9 mouse cellular contexts compared by ENCODE assay signal in genomic region chr15:89425711-89426121, GRCm38 (mm10). TPM values are rescaled to one million over a fixed set of nuclear protein-coding genes. Genes with fewer than 3 reads are reported as not detected.
DNase-seq lines count a peak whose midpoint lies in the region; ATAC-seq and TF ChIP-seq lines count a peak whose summit lies in the region.
"Had no signal": no experiment of that assay in that cellular context is flagged by ENCODE, and none has a peak within 500 bp of the region (broad histone marks: within the 10 kb centered on the region; RNA-seq: fewer than 3 reads in every experiment).

TSS of gene Cpt1b (minus strand) at chr15:89425863.

- H3K9me3 ChIP-seq in ES-Bruce4 (replicated peaks; ENCODE audit: control insufficient read depth, insufficient read depth, low read length, poor library complexity, severe bottlenecking) = no peaks in the 10 kb centered on the region
- no peaks in the 10 kb centered on the region for H3K9me3 ChIP-seq in heart, embryonic 11.5 days (replicated peaks; ENCODE audit: control insufficient read depth, low read length)
- H3K9me3 ChIP-seq in hindbrain, embryonic 11.5 days (ENCODE audit: control insufficient read depth, low read length) = no peaks in the 10 kb centered on the region
- H3K9me3 ChIP-seq: stomach, embryonic 15.5 days had no signal

- peak within 1 kb of the TSS; percentile 63 for H3K4me2 ChIP-seq in heart, embryonic 11.5 days
- H3K4me2 ChIP-seq in hindbrain, embryonic 11.5 days (replicated peaks; ENCODE audit: low read depth, low read length) = no peak within 1 kb of the TSS
- H3K4me2 ChIP-seq: stomach, embryonic 15.5 days had no signal

- H3K9ac ChIP-seq in ES-Bruce4 (ENCODE audit: low read depth, poor library complexity, severe bottlenecking) = peak within 1 kb of the TSS; percentile 41
- peak within 1 kb of the TSS; percentile 81 for H3K9ac ChIP-seq in heart, embryonic 11.5 days (ENCODE audit: low read depth, low read length)
- no peak within 1 kb of the TSS for H3K9ac ChIP-seq in hindbrain, embryonic 11.5 days (ENCODE audit: low read depth, low read length)
- H3K9ac ChIP-seq: stomach, embryonic 15.5 days had no signal

- H3K27ac ChIP-seq in ES-Bruce4 (ENCODE audit: insufficient read depth, low read length) = peak within 1 kb of the TSS; percentile 33
- H3K27ac ChIP-seq in heart, embryonic 11.5 days (ENCODE audit: low read depth, low read length) = peak within 1 kb of the TSS; percentile 84
- H3K27ac ChIP-seq in left cerebral cortex, adult 2 months = no peak within 1 kb of the TSS
- H3K27ac ChIP-seq in hindbrain, embryonic 11.5 days (ENCODE audit: low read depth, low read length) = no peak within 1 kb of the TSS
- H3K27ac ChIP-seq: stomach, embryonic 15.5 days had no signal

- 0 out of 2 replicates have a peak, but pooled peaks have one; percentile 31 for TF ChIP-seq EP300 in ES-Bruce4 (IDR thresholded peaks at IDR 0.05; ENCODE audit: insufficient read depth, low read depth, low read length)

- 16% methylated on average over 6 of the region's 6 CpGs for WGBS in heart, embryonic 11.5 days (ENCODE audit: insufficient replicate concordance)
- WGBS in hindbrain, embryonic 11.5 days = 23% methylated on average over 6 of the region's 6 CpGs

- peaks cover 8% of the 10 kb centered on the region for H3K36me3 ChIP-seq in ES-Bruce4 (ENCODE audit: control insufficient read depth, insufficient read depth, low read length, poor library complexity, severe bottlenecking)
- H3K36me3 ChIP-seq in heart, embryonic 11.5 days (ENCODE audit: control insufficient read depth, insufficient read depth, low read length) = peaks cover 7% of the 10 kb centered on the region; the same call in 1 of the 2 replicates
- peaks cover 7% of the 10 kb centered on the region; the same call in 1 of the 2 replicates for H3K36me3 ChIP-seq in hindbrain, embryonic 11.5 days (ENCODE audit: control insufficient read depth, insufficient read depth, low read length)

- TF ChIP-seq POLR2A in ES-Bruce4 (IDR thresholded peaks at IDR 0.05; ENCODE audit: insufficient read depth, low read length) = no peak

- DNase-seq in adrenal gland, postnatal 14 days = peak; percentile 68
- peak; percentile 60 to 61 for DNase-seq in kidney, postnatal 36 days
- no peak for DNase-seq in left cerebral cortex, adult 2 months (ENCODE audit: extremely low spot score in 1 of 2, low spot score in 2 of 2)
- no peak for DNase-seq in right cerebral cortex, adult 18-20 months
- DNase-seq in hindbrain, embryonic 11.5 days (ENCODE audit: low spot score) = no peak

- no peak for TF ChIP-seq CTCF in ES-Bruce4 (IDR thresholded peaks at IDR 0.05; ENCODE audit: low read depth, low read length)
- TF ChIP-seq CTCF in left cerebral cortex, adult 2 months (IDR thresholded peaks at IDR 0.05) = no peak

- H3K27me3 ChIP-seq in ES-Bruce4 (ENCODE audit: control insufficient read depth, insufficient read depth, low read length, poor library complexity, severe bottlenecking) = no peaks in the 10 kb centered on the region
- H3K27me3 ChIP-seq in heart, embryonic 11.5 days (ENCODE audit: control insufficient read depth, insufficient read depth, low read length) = no peaks in the 10 kb centered on the region
- no peaks in the 10 kb centered on the region for H3K27me3 ChIP-seq in hindbrain, embryonic 11.5 days (ENCODE audit: control insufficient read depth, insufficient read depth, low read length)
- H3K27me3 ChIP-seq: stomach, embryonic 15.5 days had no signal

- peaks cover 2% of the 10 kb centered on the region for H3K4me1 ChIP-seq in ES-Bruce4 (ENCODE audit: control insufficient read depth, insufficient read depth, low read length)
- peaks cover 29% of the 10 kb centered on the region for H3K4me1 ChIP-seq in heart, embryonic 11.5 days (ENCODE audit: control insufficient read depth, insufficient read depth, low read length)
- no peaks in the 10 kb centered on the region; the same call in 1 of the 2 replicates for H3K4me1 ChIP-seq in hindbrain, embryonic 11.5 days (replicated peaks; ENCODE audit: control insufficient read depth, insufficient read depth, low read length)

- ATAC-seq in heart, embryonic 11.5 days (replicated peaks; ENCODE audit: insufficient number of reproducible peaks, low FRiP score, low TSS enrichment) = peak; percentile 40
- ATAC-seq in frontal cortex, adult (ENCODE audit: low TSS enrichment) = no peak
- ATAC-seq in hindbrain, embryonic 11.5 days (ENCODE audit: low FRiP score) = no peak

- intact Hi-C loops in left cerebral cortex, adult 2 months (cut with DNase I) = no loop called here

- H3K4me3 ChIP-seq in ES-Bruce4 (ENCODE audit: low read depth, low read length) = peak within 1 kb of the TSS; percentile 32
- peak within 1 kb of the TSS; percentile 44 for H3K4me3 ChIP-seq in heart, embryonic 11.5 days (ENCODE audit: low read depth, low read length)
- H3K4me3 ChIP-seq in left cerebral cortex, adult 2 months = no peak within 1 kb of the TSS
- H3K4me3 ChIP-seq in hindbrain, embryonic 11.5 days (ENCODE audit: low read depth, low read length) = no peak within 1 kb of the TSS
- H3K4me3 ChIP-seq: stomach, embryonic 15.5 days had no signal

RNA-seq across cellular contexts. Expression of gene Cpt1b, which starts in this region (rescaled TPM):
- 4.9 and 6.1 TPM in 2 replicates for polyA plus RNA-seq in ES-Bruce4 (2011; ENCODE audit: insufficient read depth, insufficient read length, low read depth, missing spikeins)
- total RNA-seq in adrenal gland, postnatal 14 days (2021) = 525 and 569 TPM in 2 replicates
- 111 and 129 TPM in 2 replicates for polyA plus RNA-seq in heart, embryonic 11.5 days (2014; fragmentation: Nextera tagmentation; extraction: Ambion mirVana)
- total RNA-seq in left cerebral cortex, adult 2 months (2021) = 1 to 10 TPM; 2.3 to 3.0 TPM
- 0.73 and 0.93 TPM in 2 replicates for polyA plus RNA-seq in hindbrain, embryonic 11.5 days (2014; fragmentation: Nextera tagmentation; extraction: Ambion mirVana)

Comparison
In these comparisons a context has a peak if more than half of its experiments do, and no peak if none do; other contexts are left out.
1. RNA of gene Cpt1b (total RNA-seq): 525 to 569 TPM in adrenal gland, postnatal 14 days; 2.3 to 3.0 TPM in left cerebral cortex, adult 2 months; every median in the first group is over 100 times any median in the second.
2. RNA of gene Cpt1b (polyA plus RNA-seq): 111 to 129 TPM in heart, embryonic 11.5 days; 4.9 to 6.1 TPM in ES-Bruce4 and 0.73 to 0.93 TPM in hindbrain, embryonic 11.5 days; every median in the first group is over 10 times any median in the second.
3. H3K27ac ChIP-seq: peak in ES-Bruce4 (single experiment) and heart, embryonic 11.5 days (single experiment); none in left cerebral cortex, adult 2 months (single experiment) and hindbrain, embryonic 11.5 days (single experiment).
4. H3K4me3 ChIP-seq: peak in ES-Bruce4 (single experiment) and heart, embryonic 11.5 days (single experiment); none in left cerebral cortex, adult 2 months (single experiment) and hindbrain, embryonic 11.5 days (single experiment).
5. DNase-seq: peak in adrenal gland, postnatal 14 days (single experiment) and kidney, postnatal 36 days (2 of 2); none in left cerebral cortex, adult 2 months (0 of 2), right cerebral cortex, adult 18-20 months (single experiment) and hindbrain, embryonic 11.5 days (single experiment).